Mouse (Mus musculus): Measurements from ENCODE around the gene Tsc22d1.
A peak's percentile ranks its signal among the peaks of the same experiment; 100 is the strongest.

The Tsc22d1 gene

GRCm38 (mm10) chr14:76488101-76489044 is 73.6 kb downstream of the Tsc22d1 start:
- no peak for DNase-seq

- DNase-seq = no peak
Measured at GRCm38 (mm10) chr14:76489128-76489527, 74.4 kb downstream of the Tsc22d1 start.

- no peak for DNase-seq
Measured at GRCm38 (mm10) chr14:76495022-76495421, 80.3 kb downstream of the Tsc22d1 start.

GRCm38 (mm10) chr14:76497187-76497586 is 82.4 kb downstream of the Tsc22d1 start:
- DNase-seq = no peak

- DNase-seq = no peak
Measured at GRCm38 (mm10) chr14:76498210-76498609, 83.4 kb downstream of the Tsc22d1 start.

- DNase-seq = no peak
Measured at GRCm38 (mm10) chr14:76499492-76499891, 84.7 kb downstream of the Tsc22d1 start.

- no peak for DNase-seq
Measured at GRCm38 (mm10) chr14:76500036-76500435, 85.3 kb downstream of the Tsc22d1 start.

GRCm38 (mm10) chr14:76503231-76503851 is 88.6 kb downstream of the Tsc22d1 start:
- peak; percentile 86 for DNase-seq

- peak; percentile 96 for DNase-seq
Measured at GRCm38 (mm10) chr14:76504121-76504737, 89.5 kb downstream of the Tsc22d1 start.

GRCm38 (mm10) chr14:76505101-76505438 is 90.3 kb downstream of the Tsc22d1 start:
- no peak for DNase-seq

GRCm38 (mm10) chr14:76505439-76506220 is 90.9 kb downstream of the Tsc22d1 start:
- DNase-seq = peak; percentile 99

- peak; percentile 49 for DNase-seq
Measured at GRCm38 (mm10) chr14:76506425-76507205, 91.9 kb downstream of the Tsc22d1 start.

- no peak for DNase-seq
Measured at GRCm38 (mm10) chr14:76507357-76507756, 92.6 kb downstream of the Tsc22d1 start.

- no peak for DNase-seq
Measured at GRCm38 (mm10) chr14:76507804-76508500, 93.2 kb downstream of the Tsc22d1 start.

GRCm38 (mm10) chr14:76508701-76509100 is 93.9 kb downstream of the Tsc22d1 start:
- no peak for DNase-seq

GRCm38 (mm10) chr14:76511971-76512370 is 97.2 kb downstream of the Tsc22d1 start:
- no peak for DNase-seq

GRCm38 (mm10) chr14:76513395-76514049 is 98.8 kb downstream of the Tsc22d1 start:
- peak; percentile 91 for DNase-seq

- no peak for DNase-seq
Measured at GRCm38 (mm10) chr14:76514050-76514585, 99.4 kb downstream of the Tsc22d1 start.

- no peak for DNase-seq
Measured at GRCm38 (mm10) chr14:76515620-76516019, 100.9 kb downstream of the Tsc22d1 start.

GRCm38 (mm10) chr14:76518217-76518616 is 103.5 kb downstream of the Tsc22d1 start:
- no peak for DNase-seq

GRCm38 (mm10) chr14:76520606-76521005 is 105.8 kb downstream of the Tsc22d1 start:
- no peak for DNase-seq

Measured in retina, postnatal 1 day (tissue).